Mouse (Mus musculus) forebrain, embryonic 12.5 days (tissue): ENCODE data around the gene Cotl1. TPM values are rescaled to one million over a fixed set of nuclear protein-coding genes. Genes with fewer than 3 reads are reported as not detected.
A peak's percentile ranks its signal among the peaks of the same experiment; 100 is the strongest.

ENCODE experiments used
- ATAC-seq: fragments of 200-750 bp; cut with Nextera tagmentation; 2 replicates; pipeline ENCODE4 v1.8.0; 2017; ENCODE audit warnings: moderate TSS enrichment; ENCODE audit not compliant: low FRiP score
- H3K27ac ChIP-seq: fragments of 300-500 bp; sonication (generic); 2 replicates; pipeline ENCODE4 v1.5.1; 2016; ENCODE audit warnings: mild to moderate bottlenecking
- H3K27me3 ChIP-seq: fragments of 300-500 bp; sonication (generic); 2 replicates; pipeline ENCODE4 v1.6.1; 2016; ENCODE audit warnings: mild to moderate bottlenecking
- H3K36me3 ChIP-seq: fragments of 300-500 bp; sonication (generic); replicated peaks from 2 replicates; pipeline ENCODE4 v1.6.1; 2016; ENCODE audit warnings: mild to moderate bottlenecking
- H3K4me1 ChIP-seq: fragments of 300-500 bp; sonication (generic); 2 replicates; pipeline ENCODE4 v1.6.1; 2016
- H3K4me2 ChIP-seq: fragments of 300-500 bp; sonication (generic); 2 replicates; pipeline ENCODE4 v1.6.1; 2016; ENCODE audit warnings: mild to moderate bottlenecking, moderate library complexity
- H3K4me3 ChIP-seq: fragments of 300-500 bp; sonication (generic); replicated peaks from 2 replicates; pipeline ENCODE4 v1.5.1; 2016; ENCODE audit warnings: mild to moderate bottlenecking
- H3K9ac ChIP-seq: fragments of 300-500 bp; sonication (generic); 2 replicates; pipeline ENCODE4 v1.6.1; 2016; ENCODE audit warnings: mild to moderate bottlenecking
- H3K9me3 ChIP-seq: fragments of 300-500 bp; sonication (generic); 2 replicates; pipeline ENCODE4 v1.6.1; 2016
- WGBS: fragments of 180-500 bp; shearing (Covaris S2); methylation state at CpG from one replicate; pipeline ENCODE4 v1.1.7; 2016; 5-methylcytosine and 5-hydroxymethylcytosine counted together
- polyA plus RNA-seq: library from polyadenylated mRNA; unstranded; fragments of >200 nt; fragmentation: Nextera tagmentation; extraction: Ambion mirVana; gene quantifications from 2 replicates; pipeline ENCODE4 v1.2.1, GENCODE M21; 2016

The Cotl1 gene
- polyA plus RNA-seq = 148 and 282 TPM in 2 replicates

DNA sequence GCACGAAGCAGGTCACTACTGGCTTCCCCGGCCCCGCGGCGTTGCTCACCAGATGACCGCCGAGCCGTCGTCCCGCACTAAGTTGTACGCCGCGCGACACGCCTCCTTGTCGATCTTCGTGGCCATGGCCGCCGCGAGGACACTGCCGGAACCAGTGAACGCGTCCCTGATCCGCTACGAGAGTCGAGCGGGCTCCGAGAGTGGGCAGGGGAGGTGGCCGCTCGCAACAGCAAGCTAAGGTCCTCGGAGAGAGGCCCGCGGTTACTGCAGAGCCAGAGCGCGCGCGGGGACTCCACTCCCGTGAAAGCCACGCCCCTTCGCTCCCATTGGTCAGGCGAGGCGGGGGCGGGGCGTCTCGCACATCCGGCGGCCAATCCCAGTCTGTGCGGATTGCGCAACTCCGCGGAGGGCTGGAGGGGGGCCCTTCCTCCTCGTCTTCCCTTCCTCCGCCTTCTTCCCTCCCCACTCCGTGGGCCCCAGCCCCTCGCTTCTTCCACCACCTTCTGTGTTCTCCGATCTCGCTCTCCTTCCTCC lies at the start of gene Cotl1:
Gene Cotl1 (minus strand): TSS at position 270 of the 534 bp plus-strand sequence.
- under 1% methylated on average over 56 of the region's 57 CpGs for WGBS
- peak within 1 kb of the TSS; percentile 78 for H3K27ac ChIP-seq
- peak within 1 kb of the TSS; percentile 81 for H3K4me2 ChIP-seq
- H3K4me1 ChIP-seq = peaks cover 47% of the 10 kb centered on the region
- no peaks in the 10 kb centered on the region for H3K9me3 ChIP-seq
- H3K4me3 ChIP-seq = peak within 1 kb of the TSS; percentile 68
- H3K27me3 ChIP-seq = peaks cover 4% of the 10 kb centered on the region; the same call in 1 of the 2 replicates
- ATAC-seq = peak; percentile 96
- peak within 1 kb of the TSS; percentile 67 for H3K9ac ChIP-seq
- H3K36me3 ChIP-seq = no peaks in the 10 kb centered on the region

DNA sequence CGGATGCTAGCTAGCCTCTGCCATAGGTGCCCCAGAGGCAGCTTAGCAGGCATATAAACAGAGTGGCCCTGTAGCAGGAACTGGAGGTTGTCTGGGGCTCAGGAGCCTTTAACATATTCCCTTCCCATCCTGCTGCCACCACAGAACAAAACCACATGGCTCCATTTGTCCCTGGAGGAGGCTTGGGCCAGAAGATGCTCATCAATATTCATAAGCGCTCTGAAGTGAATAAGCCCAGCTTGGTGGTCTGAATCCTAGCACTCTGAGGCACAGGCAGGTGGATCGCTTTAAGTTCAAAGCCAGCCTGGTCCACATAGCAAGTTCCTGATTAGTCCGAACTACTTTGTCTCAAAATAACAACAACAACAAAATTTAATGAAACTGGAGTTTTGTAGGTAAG lies 47.7 kb upstream of the Cotl1 start:
- 64% methylated on average over 4 of the region's 4 CpGs for WGBS
- Histone ChIP-seq H3K9ac (no peak overlapping the region), H3K4me2 (no peak overlapping the region), H3K4me1 (peaks cover 12% of the 10 kb centered on the region), H3K9me3 (no peaks in the 10 kb centered on the region), H3K27ac (no peak overlapping the region), H3K36me3 (no peaks in the 10 kb centered on the region), H3K27me3 (no peaks in the 10 kb centered on the region), H3K4me3 (no peak overlapping the region)
- ATAC-seq = no peak

DNA sequence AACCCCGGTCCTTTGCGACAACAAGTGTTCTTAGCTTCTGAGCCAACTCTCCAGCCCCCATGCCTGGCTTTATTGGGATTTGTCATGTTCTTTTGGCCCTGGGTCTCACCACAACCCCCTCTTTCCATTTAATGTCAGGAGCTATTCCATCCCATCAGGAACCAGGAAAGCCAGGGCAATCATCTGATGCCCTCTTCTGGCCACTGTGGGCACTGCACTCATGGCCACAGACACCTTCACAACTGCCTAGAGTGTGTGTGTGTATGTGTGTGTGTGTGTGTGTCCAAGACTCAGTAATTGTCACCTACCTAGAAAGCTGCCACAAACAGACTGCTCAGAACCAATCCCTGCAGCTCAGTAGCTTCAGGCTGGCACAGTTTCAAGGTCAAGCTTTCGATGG lies 46.8 kb upstream of the Cotl1 start:
- 90% methylated on average over 3 of the region's 3 CpGs for WGBS
- Histone ChIP-seq H3K4me2 (no peak overlapping the region), H3K9ac (no peak overlapping the region), H3K27ac (no peak overlapping the region), H3K27me3 (no peaks in the 10 kb centered on the region), H3K4me1 (peaks cover 12% of the 10 kb centered on the region), H3K36me3 (no peaks in the 10 kb centered on the region), H3K4me3 (no peak overlapping the region), H3K9me3 (no peaks in the 10 kb centered on the region)
- no peak for ATAC-seq

DNA sequence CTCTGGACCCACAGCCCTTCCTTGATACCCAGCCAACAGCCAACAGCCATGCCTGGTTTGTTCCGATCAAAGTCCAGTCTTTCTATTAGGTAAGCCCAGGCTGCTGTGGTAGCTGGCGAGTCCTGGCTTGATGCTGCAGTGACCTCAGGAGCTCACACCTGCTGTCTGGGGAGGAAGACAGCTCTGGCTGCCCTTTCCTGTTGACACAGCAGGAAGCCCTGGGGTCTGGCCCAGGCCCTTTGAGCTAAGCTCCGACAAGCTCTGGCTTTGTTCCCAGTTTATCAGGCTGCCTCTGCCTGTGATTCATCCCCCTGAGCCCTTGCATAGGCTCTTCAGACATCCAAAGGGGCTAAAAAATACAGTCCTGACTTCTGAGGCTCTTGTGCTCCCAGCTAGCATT lies 45.3 kb upstream of the Cotl1 start:
- no peak overlapping the region for H3K4me2 ChIP-seq
- H3K9me3 ChIP-seq = no peaks in the 10 kb centered on the region
- H3K36me3 ChIP-seq = no peaks in the 10 kb centered on the region
- no peak overlapping the region for H3K9ac ChIP-seq
- no peaks in the 10 kb centered on the region for H3K27me3 ChIP-seq
- WGBS = 40% methylated on average over 3 of the region's 3 CpGs
- no peak overlapping the region for H3K27ac ChIP-seq
- H3K4me1 ChIP-seq = peaks cover 12% of the 10 kb centered on the region
- no peak overlapping the region for H3K4me3 ChIP-seq
- no peak for ATAC-seq

DNA sequence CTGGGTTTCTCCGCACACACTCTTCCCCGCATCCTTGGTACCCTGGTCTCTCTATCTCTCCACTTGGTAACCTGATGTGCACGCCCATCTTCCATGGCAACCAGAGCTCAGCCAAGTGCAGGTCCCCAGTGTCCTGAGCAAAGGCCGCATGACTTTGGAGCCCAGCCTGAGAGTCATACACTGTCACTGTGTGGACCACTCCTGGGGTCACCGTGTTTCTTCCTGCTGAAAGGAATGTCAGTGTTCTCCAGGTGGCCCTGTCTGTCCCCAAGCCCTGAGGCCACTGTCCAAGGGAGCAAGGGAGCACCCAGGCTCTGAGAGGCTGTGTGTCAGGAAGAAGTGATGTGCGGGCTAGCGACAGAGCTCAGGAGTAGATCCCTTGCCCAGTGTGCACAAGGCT lies 42.9 kb upstream of the Cotl1 start:
- H3K27me3 ChIP-seq = 0 out of 2 replicates have a peak, but pooled peaks cover 4% of the 10 kb centered on the region
- H3K36me3 ChIP-seq = no peaks in the 10 kb centered on the region
- H3K9me3 ChIP-seq = no peaks in the 10 kb centered on the region
- no peak overlapping the region for H3K9ac ChIP-seq
- H3K27ac ChIP-seq = no peak overlapping the region
- peaks cover 12% of the 10 kb centered on the region for H3K4me1 ChIP-seq
- H3K4me2 ChIP-seq = no peak overlapping the region
- no peak overlapping the region for H3K4me3 ChIP-seq
- ATAC-seq = no peak
- 89% methylated on average over 7 of the region's 7 CpGs for WGBS

DNA sequence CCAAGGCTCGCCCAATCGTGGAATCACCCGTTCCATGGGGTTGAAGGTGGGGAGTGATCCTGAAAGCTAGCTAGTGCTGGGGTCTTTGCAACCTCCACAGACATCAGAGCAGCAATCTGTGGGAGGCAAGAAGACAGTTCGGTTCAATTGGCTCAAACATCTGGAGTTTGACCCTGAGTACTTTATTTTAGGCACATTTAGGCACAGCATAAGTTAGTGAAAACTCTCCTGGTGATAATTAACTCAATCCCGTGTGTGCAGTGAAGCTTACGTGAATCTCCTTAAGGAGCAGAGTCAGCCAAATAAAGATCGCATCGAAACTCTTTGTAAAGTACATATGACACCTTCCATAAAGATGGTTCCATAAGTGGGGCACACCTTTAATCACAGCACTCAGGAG lies 41.6 kb upstream of the Cotl1 start:
- no peak overlapping the region for H3K27ac ChIP-seq
- ATAC-seq = no peak
- no peaks in the 10 kb centered on the region for H3K36me3 ChIP-seq
- H3K4me2 ChIP-seq = no peak overlapping the region
- WGBS = 73% methylated on average over 8 of the region's 8 CpGs
- no peak overlapping the region for H3K9ac ChIP-seq
- H3K9me3 ChIP-seq = no peaks in the 10 kb centered on the region
- H3K27me3 ChIP-seq = 0 out of 2 replicates have a peak, but pooled peaks cover 4% of the 10 kb centered on the region
- H3K4me3 ChIP-seq = no peak overlapping the region
- peaks cover 7% of the 10 kb centered on the region for H3K4me1 ChIP-seq

DNA sequence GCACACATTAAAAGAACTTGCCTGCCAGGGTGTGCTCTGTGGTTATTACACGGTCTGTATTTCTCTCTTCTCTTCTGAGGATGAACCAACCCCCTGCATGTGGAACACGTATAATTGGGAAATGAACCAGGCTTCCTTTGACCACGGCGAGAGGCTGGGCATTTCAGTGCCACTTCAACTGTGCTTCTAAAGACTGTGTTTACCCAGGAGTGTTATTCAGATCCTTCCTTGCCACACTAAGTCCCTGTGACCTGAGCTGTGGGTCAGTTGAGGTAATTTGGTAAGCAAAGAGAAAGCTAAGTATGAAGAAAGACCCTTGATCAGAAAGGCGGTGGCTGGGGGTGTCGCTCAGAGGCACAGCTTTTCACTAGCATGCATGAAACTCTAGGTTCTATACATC lies 41.0 kb upstream of the Cotl1 start:
- H3K4me3 ChIP-seq = no peak overlapping the region
- no peak for ATAC-seq
- H3K4me1 ChIP-seq = peaks cover 7% of the 10 kb centered on the region
- no peak overlapping the region for H3K27ac ChIP-seq
- 73% methylated on average over 6 of the region's 6 CpGs for WGBS
- no peaks in the 10 kb centered on the region for H3K9me3 ChIP-seq
- H3K9ac ChIP-seq = no peak overlapping the region
- H3K4me2 ChIP-seq = no peak overlapping the region
- H3K27me3 ChIP-seq = 0 out of 2 replicates have a peak, but pooled peaks cover 4% of the 10 kb centered on the region
- H3K36me3 ChIP-seq = peaks cover 4% of the 10 kb centered on the region; the same call in 1 of the 2 replicates

DNA sequence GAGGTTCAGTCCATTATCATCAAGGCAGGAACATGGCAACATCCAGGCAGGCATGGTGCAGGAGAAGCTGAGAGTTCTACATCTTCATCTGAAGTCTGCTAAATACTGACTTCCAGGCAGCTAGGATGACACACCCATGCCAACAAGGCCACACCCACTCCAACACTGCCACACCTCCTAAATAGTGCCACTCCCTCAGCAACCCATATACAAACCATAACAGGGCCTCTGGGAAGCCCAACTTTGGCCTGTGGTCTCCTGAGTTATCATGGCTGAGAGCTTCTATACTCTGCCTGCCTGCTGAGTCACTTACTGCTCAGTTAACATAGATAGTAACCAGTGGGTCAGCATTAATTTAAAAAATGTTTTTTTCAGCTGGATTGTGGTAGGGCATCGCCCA lies 32.8 kb upstream of the Cotl1 start:
- Histone ChIP-seq H3K4me3 (no peak overlapping the region), H3K9ac (no peak overlapping the region), H3K4me2 (no peak overlapping the region), H3K9me3 (peaks cover 11% of the 10 kb centered on the region), H3K4me1 (no peaks in the 10 kb centered on the region), H3K27me3 (no peaks in the 10 kb centered on the region), H3K36me3 (peaks cover 50% of the 10 kb centered on the region), H3K27ac (no peak overlapping the region)
- 92% methylated on average over 1 of the region's 1 CpGs for WGBS
- no peak for ATAC-seq

DNA sequence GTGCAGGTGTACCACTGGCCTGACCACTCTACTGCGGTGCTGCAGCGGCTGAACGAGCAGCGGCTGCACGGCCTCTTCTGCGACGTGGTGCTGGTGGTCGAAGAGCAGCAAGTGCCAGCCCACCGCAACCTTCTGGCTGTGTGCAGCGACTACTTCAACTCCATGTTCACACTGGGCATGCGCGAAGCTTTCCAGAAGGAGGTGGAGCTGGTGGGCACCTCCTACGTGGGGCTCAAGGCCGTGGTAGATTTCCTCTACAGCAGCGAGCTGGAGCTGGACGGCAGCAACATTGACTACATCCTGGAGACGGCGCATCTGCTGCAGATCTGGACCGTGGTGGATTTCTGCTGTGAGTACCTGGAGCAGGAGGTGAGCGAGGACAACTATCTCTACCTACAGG lies 29.3 kb upstream of the Cotl1 start:
- no peaks in the 10 kb centered on the region; the same call in 1 of the 2 replicates for H3K27me3 ChIP-seq
- H3K4me1 ChIP-seq = no peaks in the 10 kb centered on the region
- 91% methylated on average over 20 of the region's 20 CpGs for WGBS
- H3K9me3 ChIP-seq = peaks cover 11% of the 10 kb centered on the region
- H3K36me3 ChIP-seq = peaks cover 43% of the 10 kb centered on the region
- no peak overlapping the region for H3K9ac ChIP-seq
- no peak for ATAC-seq
- no peak overlapping the region for H3K4me2 ChIP-seq
- H3K4me3 ChIP-seq = no peak overlapping the region
- H3K27ac ChIP-seq = no peak overlapping the region

DNA sequence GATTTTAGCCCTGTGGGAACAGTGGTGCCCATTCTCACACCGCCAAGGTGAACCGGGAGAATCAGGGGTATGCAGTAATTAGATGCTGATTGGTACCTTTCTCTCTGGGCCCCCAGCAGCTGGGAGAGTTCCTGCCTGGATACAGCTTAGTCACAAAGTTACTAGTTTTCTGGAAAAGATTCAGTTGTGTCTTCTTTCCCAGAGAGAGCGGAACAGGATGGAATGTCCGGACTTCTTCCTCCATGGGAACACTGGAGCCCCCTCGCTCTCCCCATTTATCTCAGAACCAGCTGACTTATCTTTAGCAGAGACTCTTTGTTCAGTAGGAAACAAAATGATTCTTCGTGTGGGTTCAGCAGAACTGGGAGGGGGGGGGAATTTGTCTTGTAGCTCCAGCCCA lies 22.4 kb upstream of the Cotl1 start:
- no peak overlapping the region for H3K27ac ChIP-seq
- peak overlapping the region; percentile 87 for H3K4me2 ChIP-seq
- peak overlapping the region; percentile 73 for H3K4me3 ChIP-seq
- H3K9me3 ChIP-seq = no peaks in the 10 kb centered on the region
- H3K27me3 ChIP-seq = peaks cover 12% of the 10 kb centered on the region; the same call in 1 of the 2 replicates
- H3K4me1 ChIP-seq = peaks cover 17% of the 10 kb centered on the region
- no peaks in the 10 kb centered on the region for H3K36me3 ChIP-seq
- no peak for ATAC-seq
- 12% methylated on average over 6 of the region's 6 CpGs for WGBS
- H3K9ac ChIP-seq = peak overlapping the region; percentile 81

DNA sequence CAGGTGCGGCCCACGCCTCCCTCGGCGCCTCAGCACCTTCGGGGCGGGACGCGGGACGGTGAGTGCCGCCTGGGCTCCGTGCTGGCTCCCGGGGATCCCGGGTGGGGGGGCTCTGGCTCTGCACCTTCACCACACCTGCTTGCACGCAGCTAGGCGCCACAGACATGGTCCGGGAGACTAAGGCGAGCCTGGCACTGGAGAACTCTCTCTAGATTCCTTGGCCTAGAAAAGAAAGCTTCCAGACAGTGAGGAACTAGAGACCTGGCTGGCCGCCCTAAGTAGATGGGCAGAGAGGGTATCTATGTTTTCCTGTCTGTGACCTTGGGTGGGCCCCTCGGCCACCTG lies 22.0 kb upstream of the Cotl1 start:
- ATAC-seq = no peak
- Histone ChIP-seq H3K4me3 (peak overlapping the region; percentile 73), H3K36me3 (no peaks in the 10 kb centered on the region), H3K4me2 (peak overlapping the region; percentile 87), H3K9me3 (no peaks in the 10 kb centered on the region), H3K4me1 (peaks cover 17% of the 10 kb centered on the region), H3K9ac (peak overlapping the region; percentile 81), H3K27ac (no peak overlapping the region), H3K27me3 (peaks cover 12% of the 10 kb centered on the region; the same call in 1 of the 2 replicates)
- under 1% methylated on average over 19 of the region's 19 CpGs for WGBS

DNA sequence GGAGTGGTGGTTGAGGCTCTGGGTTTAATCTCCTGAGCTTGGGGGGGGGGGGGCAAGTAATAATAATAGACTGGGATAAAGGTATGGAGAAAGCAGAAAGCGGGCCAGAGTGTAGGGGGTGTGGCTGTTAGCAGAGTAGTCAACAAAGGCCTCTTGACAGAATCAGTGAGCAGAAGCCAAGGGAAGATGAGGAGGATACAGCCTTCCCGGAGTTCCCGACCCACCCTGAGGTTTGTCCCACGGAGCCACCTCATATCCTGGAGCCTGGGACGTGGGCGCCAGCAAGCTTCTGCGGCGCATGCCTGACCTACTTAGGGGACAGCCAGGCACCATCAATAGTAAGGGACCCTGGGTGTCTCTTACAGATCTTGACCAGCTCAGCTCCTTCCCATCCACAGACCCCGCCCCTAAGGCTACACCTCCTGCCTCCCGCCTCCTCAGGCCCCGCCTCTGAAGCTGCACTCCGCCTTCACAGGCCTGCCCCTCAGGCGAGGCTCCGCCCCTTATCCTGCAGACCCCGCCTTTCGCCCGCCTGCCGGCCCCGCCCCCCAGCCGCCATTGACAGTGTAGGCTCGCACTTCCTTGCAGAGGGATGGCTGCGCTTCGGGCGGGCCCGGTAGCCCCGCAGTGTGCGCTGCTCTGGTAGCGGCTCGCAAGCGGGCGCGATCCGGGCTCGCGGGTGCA lies 21.5 kb upstream of the Cotl1 start, which contains the start of gene Klhl36:
Gene Klhl36 (plus strand): TSS at position 561 of the 684 bp plus-strand sequence.
- H3K27me3 ChIP-seq = peaks cover 12% of the 10 kb centered on the region; the same call in 1 of the 2 replicates
- peak within 1 kb of the TSS; percentile 73 for H3K4me3 ChIP-seq
- H3K9me3 ChIP-seq = no peaks in the 10 kb centered on the region
- H3K9ac ChIP-seq = peak within 1 kb of the TSS; percentile 81
- no peaks in the 10 kb centered on the region for H3K36me3 ChIP-seq
- 2% methylated on average over 35 of the region's 35 CpGs for WGBS
- ATAC-seq = peak; percentile 96
- H3K4me1 ChIP-seq = peaks cover 17% of the 10 kb centered on the region
- H3K4me2 ChIP-seq = peak within 1 kb of the TSS; percentile 87
- H3K27ac ChIP-seq = no peak within 1 kb of the TSS

DNA sequence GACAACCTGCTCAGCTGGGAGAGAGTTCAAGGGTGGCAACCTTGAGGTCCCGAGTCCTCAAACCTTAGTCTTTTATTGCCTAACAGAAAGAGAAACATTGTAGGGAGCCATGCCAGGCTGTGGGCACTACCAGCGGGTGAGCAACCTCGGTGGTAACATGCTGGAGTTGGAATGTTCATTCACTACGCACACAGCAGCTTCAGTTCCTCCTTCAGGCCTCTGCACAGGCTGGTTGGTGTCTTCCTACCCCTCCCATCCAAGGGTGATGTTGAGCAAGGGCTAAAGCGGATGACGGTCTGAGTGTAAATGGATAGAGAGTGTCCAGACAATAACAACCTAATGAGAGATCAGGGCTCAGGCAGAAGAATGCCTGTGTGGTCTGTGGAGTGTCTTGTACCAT lies 17.4 kb upstream of the Cotl1 start:
- no peak for ATAC-seq
- Histone ChIP-seq H3K9me3 (no peaks in the 10 kb centered on the region), H3K4me2 (no peak overlapping the region), H3K36me3 (no peaks in the 10 kb centered on the region), H3K27me3 (peaks cover under 1% of the 10 kb centered on the region; the same call in 1 of the 2 replicates), H3K9ac (no peak overlapping the region), H3K27ac (no peak overlapping the region), H3K4me3 (no peak overlapping the region), H3K4me1 (peaks cover 21% of the 10 kb centered on the region)
- 78% methylated on average over 6 of the region's 6 CpGs for WGBS
